Mouse (Mus musculus): ENCODE results near the gene Ranbp3l.

The Ranbp3l gene

DNA sequence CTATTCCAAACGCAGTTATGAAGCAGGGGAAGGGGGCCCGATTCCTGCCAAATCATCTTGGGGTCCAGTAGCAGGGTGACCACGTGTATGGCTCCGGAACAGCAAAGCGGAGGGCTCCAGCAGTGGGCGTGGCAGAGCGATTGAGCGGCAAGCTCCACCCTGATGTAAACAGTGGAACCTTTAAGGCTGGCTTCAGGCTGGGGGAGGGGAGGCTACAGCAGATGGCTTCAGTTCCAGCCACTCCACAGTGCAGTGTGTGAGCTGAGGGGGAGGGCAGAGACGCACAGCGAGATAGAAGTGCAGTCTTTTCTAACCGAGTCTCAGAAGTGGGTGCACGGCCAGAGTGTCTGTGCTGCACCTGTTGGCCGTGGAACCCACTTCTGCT, 126.6 kb downstream of the Ranbp3l start:
- no peak for DNase-seq (ENCODE audit: low spot score)

DNA sequence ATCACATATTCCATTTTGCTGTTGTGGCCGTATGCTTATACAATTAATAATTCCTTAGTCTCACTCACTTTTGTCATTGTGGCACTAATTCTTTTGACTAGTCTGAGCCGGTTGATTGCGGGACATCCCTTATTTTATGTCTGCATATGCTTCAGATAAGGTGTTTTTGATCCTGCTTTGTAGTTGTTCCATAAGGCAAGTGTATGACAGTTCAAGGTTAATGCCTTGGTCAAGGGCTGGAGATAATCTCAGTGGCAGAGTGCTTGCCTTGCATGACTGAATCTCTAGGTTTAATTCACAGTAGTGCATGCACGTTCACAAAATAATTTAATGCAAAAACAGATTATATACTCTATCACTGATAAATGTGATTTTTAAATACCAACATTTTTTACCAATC, 129.1 kb downstream of the Ranbp3l start:
- no peak for DNase-seq (ENCODE audit: low spot score)

DNA sequence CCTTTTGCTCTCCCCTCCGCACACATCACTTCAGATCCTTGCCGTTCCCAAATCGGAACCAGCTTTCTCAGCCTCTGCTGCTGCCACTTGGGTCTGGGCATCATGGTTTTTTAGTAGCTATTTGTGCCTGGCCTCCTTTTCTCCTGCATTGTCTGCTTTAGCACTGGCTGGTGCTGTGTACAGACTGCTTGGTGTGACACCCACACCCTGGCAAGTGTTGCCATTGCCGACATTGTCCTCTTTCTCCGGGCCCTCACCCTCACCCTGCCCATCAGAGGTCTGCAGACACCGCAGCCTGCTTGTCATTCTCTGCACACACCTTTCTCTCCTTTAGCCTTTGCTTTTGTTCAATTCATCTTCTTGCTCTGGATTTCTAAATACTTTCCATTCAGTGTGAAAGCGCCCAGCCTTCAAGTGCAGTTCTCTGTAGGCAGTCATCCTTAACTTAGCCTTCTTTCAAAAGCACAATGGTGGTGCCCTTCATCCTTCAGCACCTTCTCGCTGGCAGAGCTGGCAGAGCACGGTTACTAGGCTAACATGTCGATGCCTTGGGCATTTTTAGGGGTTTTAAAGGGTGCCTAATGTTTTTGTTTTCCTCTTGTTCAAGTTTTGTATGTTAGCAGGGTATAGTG, 132.8 kb downstream of the Ranbp3l start:
- DNase-seq (ENCODE audit: low spot score), result no peak

DNA sequence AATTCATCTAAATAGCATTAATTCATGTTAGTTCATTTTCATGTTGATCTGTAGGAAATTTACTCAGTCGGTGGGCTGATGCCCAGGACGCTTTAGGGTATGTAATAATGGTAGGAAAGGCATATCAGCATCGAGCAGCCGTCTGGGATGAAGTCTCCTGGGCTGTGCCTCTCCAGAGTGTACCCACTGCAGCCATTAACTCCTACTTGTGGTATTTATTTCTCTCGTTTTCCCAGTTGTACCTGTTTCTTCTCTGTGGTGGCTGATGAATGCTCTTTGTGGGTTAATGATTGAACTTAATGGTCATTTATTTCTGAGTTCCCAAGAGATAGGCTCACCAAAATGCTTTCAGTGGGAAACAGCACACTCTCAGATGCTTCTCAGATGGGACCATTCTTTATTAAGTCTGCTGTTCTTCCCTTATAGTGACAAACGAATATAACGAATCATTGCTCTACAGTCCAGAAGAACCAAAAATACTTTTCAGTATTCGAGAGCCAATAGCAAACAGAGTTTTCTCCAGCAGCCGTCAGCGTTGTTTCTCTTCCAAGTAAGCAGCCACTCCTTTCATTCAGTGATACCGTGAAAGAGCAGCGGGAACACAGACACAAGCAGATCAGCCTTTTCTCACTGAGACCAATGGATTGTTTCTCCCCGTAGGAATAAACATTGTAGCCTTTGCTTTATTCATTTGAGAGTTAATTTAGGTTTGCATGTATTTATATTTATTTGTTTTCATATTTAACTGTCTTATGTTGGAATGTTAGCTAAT, 138.7 kb downstream of the Ranbp3l start:
- no peak for DNase-seq (ENCODE audit: low spot score)

DNA sequence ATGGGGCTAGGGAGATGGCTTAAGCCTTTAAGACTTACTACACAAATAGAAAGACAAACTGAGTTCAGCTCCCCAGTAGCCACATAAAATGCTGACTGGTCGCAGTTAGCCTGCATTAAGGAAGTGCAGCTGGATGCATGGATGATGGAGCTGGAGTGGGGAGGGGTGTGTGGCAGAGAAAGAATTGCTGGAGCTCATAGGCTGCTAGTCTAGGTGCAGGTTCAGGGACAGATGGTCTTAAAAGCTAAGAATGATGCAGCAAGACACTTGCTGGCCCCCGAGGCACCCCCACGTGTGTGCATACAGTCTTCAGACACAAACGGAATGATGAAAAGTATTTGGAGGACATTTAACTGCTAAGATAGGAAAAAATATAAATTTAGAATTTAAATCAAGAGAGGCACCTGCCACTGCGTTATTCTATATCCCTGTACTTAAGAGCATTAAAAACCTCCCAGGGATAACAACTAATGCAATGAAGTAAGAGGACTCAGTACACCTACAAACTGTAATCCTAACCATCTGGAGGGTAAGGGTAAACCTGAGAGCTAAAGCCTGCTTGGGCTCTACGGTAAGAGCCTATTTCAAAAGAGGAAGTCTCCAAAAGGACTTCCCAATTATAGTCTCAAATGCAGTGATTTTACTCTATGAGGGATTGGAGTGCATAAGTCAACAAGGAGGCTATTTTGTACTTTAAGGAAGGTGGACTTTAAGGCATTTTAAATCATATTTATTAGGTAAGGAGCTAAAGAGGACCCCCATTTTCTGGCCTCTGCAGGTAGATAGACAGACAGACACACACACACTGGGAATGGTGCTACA, 143.0 kb downstream of the Ranbp3l start:
- DNase-seq (ENCODE audit: low spot score), result no peak

DNA sequence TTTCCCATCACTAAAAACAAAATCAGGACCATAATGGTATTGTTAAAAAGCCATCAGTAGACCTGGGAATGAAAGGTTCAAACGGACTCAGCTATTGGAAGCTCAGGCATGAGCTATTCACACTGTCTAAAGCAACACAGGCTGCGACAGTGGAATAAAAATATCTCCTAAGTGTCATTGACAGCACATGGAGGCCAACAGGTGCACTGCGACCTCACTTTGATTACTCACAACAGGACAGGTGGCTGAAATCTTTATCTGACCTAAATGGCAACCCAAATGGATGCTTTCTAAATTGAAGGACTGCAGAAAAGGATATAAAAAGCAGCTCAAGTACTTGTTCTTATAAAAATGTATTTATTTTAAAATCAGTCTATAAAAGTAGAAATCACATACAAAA, 143.9 kb downstream of the Ranbp3l start:
- DNase-seq (ENCODE audit: low spot score), result no peak

DNA sequence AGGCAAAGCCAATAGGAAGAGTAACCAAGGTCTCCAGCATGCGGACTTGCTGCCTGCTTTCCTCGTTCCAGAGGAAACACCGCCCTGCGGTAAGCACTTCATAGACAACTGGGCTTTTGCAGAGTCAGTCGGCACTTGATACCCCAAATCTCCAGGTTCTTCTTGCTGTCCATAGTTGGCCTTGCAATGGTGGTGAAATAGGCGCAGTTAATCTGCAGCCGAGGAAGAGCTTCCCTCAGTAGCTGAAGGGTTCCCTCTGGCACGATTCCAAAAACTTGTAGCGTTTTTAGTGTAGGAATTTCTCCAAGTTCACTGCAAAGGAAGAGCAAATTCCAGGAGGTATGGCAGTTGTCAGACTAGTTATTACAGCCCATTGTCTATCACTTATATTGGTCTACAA, 145.8 kb downstream of the Ranbp3l start:
- DNase-seq (ENCODE audit: low spot score), result no peak

DNA sequence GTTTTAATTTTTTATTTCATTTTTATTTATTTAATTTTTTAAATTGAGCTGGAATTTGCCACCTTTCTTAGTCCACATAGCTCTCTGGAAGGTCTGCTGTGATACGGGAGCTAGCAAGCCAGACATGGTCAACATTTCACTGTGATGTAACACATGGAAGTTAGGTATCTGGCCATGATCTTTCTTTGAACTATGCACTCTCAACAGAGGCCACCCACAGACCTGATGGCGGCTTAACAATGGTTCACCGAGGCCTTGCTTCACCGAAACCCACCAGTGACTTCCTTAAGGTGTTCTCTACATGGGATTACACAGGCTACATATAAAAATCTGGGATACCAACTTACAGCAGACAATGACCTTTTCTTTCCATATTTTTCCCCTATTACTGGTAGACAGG, 146.4 kb downstream of the Ranbp3l start:
- DNase-seq (ENCODE audit: low spot score), result no peak

DNA sequence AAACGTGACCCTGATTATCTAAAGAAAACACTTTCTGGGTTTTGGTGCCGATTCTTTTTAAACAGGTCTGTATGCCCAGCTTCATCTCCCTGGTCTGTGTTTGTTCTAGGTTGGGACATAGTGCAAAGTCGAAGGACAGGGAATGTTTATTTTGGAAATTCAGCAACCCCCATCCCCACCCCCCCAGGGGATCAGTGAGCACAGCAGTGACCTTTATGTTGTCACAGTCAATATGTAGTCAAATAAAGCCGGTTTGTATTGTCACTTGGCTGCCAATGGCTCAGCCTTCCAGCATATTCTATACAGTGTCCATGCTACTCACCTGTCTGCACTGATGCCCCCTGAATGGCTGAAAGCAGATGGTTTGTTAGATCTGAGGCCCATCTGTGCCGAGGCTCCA, 146.8 kb downstream of the Ranbp3l start:
- DNase-seq (ENCODE audit: low spot score), result no peak

Measured in T-cell, adult 2 months (primary cell).